Mouse (Mus musculus) brain, embryonic 14.5 days (tissue): ENCODE results near the gene Adamtsl3.

Source experiments
- CTCF ChIP-seq: fragments of 200-500 bp; IDR thresholded peaks from 2 replicates; pipeline ENCODE4 v1.5.1; 2012; ENCODE audit warnings: inconsistent platforms, mild to moderate bottlenecking, moderate library complexity, borderline replicate concordance; ENCODE audit not compliant: insufficient read depth, insufficient read length; ENCODE audit errors: extremely low read depth
- POLR2A ChIP-seq: fragments of 200-500 bp; IDR thresholded peaks from 2 replicates; pipeline ENCODE4 v1.6.1; 2012; ENCODE audit warnings: mild to moderate bottlenecking, inconsistent platforms, borderline replicate concordance; ENCODE audit not compliant: poor library complexity, insufficient read depth, insufficient read length, severe bottlenecking; ENCODE audit errors: extremely low read depth

GRCm38 (mm10) chr7:82370132-82370531, 34.6 kb downstream of the Adamtsl3 start:
- no peak for TF ChIP-seq CTCF
- TF ChIP-seq POLR2A, result no peak
